Mouse (Mus musculus) CH12.LX (cell line): Measurements from ENCODE around the gene Amigo3.
"Not testable (repeated sequence)": the region's sequence is repeated elsewhere in the genome, so short reads cannot be mapped to it uniquely, and the experiment has no call there.

Experiments used
- CHD1 ChIP-seq: IDR thresholded peaks from 2 replicates; pipeline ENCODE4 v1.6.1; 2012; ENCODE audit warnings: low read depth, low read length, improper control_type of control experiment, inconsistent platforms
- CHD2 ChIP-seq: IDR thresholded peaks from 2 replicates; pipeline ENCODE4 v1.6.1; 2011; ENCODE audit warnings: low read length, improper control_type of control experiment
- CTCF ChIP-seq, 2 experiments: IDR thresholded peaks in 1 of 2; conservative IDR thresholded peaks in 1 of 2; 2 replicates each; pipeline ENCODE4 v1.5.1; 2011 to 2012; ENCODE audit warnings: low read depth in 2 of 2, low read length in 2 of 2, improper control_type of control experiment in 1 of 2, inconsistent platforms in 1 of 2, mild to moderate bottlenecking in 1 of 2, moderate library complexity in 1 of 2
- ELF1 ChIP-seq: IDR thresholded peaks from 2 replicates; pipeline ENCODE4 v1.6.1; 2014; ENCODE audit warnings: low read depth, mild to moderate bottlenecking, inconsistent platforms, low read length, improper control_type of control experiment
- EP300 ChIP-seq: IDR thresholded peaks from 2 replicates; pipeline ENCODE4 v1.6.1; 2011; ENCODE audit warnings: low read length, improper control_type of control experiment
- MAFK ChIP-seq: IDR thresholded peaks from 2 replicates; pipeline ENCODE4 v1.6.1; 2011; ENCODE audit warnings: low read length, improper control_type of control experiment; ENCODE audit not compliant: insufficient replicate concordance
- MAX ChIP-seq: IDR thresholded peaks from 2 replicates; pipeline ENCODE4 v1.6.1; 2011; ENCODE audit warnings: low read length, improper control_type of control experiment
- NELFE ChIP-seq: IDR thresholded peaks from 2 replicates; pipeline ENCODE4 v1.6.1; 2011; ENCODE audit warnings: low read depth, low read length, improper control_type of control experiment
- POLR2A ChIP-seq: IDR thresholded peaks from 2 replicates; pipeline ENCODE4 v1.6.1; 2011; ENCODE audit warnings: low read depth, mild to moderate bottlenecking, improper control_type of control experiment, low read length
- POLR2AphosphoS2 ChIP-seq: IDR thresholded peaks from 2 replicates; pipeline ENCODE4 v1.6.1; 2011; ENCODE audit warnings: low read depth, low read length, improper control_type of control experiment
- RAD21 ChIP-seq: IDR thresholded peaks from 2 replicates; pipeline ENCODE4 v1.6.1; 2011; ENCODE audit warnings: low read depth, mild to moderate bottlenecking, low read length, improper control_type of control experiment, moderate library complexity
- USF1 ChIP-seq: IDR thresholded peaks from 2 replicates; pipeline ENCODE4 v1.6.1; 2014; ENCODE audit warnings: low read depth, mild to moderate bottlenecking, inconsistent platforms, low read length, improper control_type of control experiment

GRCm38 (mm10) chr9:108013577-108013976, 39.4 kb upstream of the Amigo3 start:
- not testable (repeated sequence) for TF ChIP-seq RAD21, CHD1, POLR2AphosphoS2, USF1, POLR2A, EP300, CHD2, MAFK, MAX, ELF1, NELFE
- peak in 1 of 2 experiments; percentile 38; a peak in 2 of 4 replicates for TF ChIP-seq CTCF (conservative IDR thresholded peaks at IDR 0.05 in 1 of 2, IDR thresholded peaks at IDR 0.05 in 1 of 2; ENCODE audit: low read depth in 2 of 2, low read length in 2 of 2)
